Mouse (Mus musculus) urinary bladder, adult 2 months (tissue): ENCODE measurements around the gene H2-M5. TPM values are rescaled to one million over a fixed set of nuclear protein-coding genes. Genes with fewer than 3 reads are reported as not detected.
"Not testable (repeated sequence)": the region's sequence is repeated elsewhere in the genome, so short reads cannot be mapped to it uniquely, and the experiment has no call there.

ENCODE experiments used
- DNase-seq: peaks from one replicate; pipeline ENCODE4 v3.0.0; 2022; ENCODE audit warnings: low spot score
- polyA plus RNA-seq: library from polyadenylated mRNA; depleted of rRNA; stranded (reverse); fragments of >200 nt; gene quantifications from 2 replicates; pipeline ENCODE4 v1.2.3, GENCODE M21; 2012

The H2-M5 gene
- polyA plus RNA-seq, 1 experiment = 3.8 TPM

GRCm38 (mm10) chr17:36993770-36994325, 4.5 kb upstream of the H2-M5 start:
- no peak for DNase-seq

DNA sequence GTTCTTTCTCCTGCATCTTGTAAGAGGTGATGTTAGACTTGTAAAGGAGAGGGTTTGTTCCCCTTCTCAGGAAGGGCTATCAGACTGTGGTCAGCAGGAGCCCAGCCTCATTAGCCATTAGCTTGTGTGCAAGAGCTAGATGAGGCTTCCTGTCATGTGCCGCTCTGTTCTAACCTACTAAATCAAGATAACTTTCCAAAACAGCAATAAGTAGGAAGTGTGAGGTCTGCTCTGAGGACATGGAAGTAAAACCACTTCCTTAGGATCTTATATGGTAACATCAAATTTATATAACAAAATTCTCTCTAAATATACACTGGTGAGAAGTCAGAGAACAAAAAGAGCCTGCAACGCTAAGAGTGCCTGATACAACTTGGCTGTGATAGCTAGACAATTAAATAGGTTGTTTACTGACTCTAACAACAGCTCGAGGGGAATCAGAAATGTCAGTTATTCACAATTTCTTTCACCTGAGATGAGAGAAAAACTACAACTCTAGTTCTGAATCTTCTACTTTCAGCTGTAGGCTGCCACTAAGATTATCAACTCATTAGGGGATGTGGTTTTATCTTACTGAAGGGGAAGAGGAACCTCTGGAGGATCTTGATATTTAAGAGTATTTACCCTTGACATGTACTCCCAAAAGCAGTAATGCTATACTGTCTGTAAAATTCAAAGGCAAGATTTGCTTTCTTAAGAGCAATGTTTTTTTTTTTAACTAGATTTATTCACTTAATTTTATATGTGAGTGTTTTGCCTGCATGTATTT, 3.2 kb upstream of the H2-M5 start:
- no peak for DNase-seq

DNA sequence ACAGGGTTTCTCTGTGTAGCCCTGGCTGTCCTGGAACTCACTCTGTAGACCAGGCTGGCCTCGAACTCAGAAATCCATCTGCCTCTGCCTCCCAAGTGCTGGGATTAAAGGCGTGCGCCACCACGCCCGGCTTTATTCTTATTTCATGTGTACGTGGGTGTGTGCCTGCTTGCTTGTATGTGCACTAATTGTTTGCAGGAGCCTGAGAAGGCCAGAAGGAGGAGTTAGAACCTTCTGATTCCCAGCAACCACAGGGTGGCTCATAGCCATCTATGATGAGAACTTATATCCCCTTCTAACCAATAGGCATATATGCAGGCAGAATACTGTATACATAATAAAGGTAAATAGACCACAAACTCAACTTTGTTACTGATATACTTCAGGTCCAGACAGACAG, 1.3 kb upstream of the H2-M5 start:
- not testable (repeated sequence) for DNase-seq

- DNase-seq = no peak
Measured at GRCm38 (mm10) chr17:36988475-36988874, 862 bp downstream of the H2-M5 start.

DNA sequence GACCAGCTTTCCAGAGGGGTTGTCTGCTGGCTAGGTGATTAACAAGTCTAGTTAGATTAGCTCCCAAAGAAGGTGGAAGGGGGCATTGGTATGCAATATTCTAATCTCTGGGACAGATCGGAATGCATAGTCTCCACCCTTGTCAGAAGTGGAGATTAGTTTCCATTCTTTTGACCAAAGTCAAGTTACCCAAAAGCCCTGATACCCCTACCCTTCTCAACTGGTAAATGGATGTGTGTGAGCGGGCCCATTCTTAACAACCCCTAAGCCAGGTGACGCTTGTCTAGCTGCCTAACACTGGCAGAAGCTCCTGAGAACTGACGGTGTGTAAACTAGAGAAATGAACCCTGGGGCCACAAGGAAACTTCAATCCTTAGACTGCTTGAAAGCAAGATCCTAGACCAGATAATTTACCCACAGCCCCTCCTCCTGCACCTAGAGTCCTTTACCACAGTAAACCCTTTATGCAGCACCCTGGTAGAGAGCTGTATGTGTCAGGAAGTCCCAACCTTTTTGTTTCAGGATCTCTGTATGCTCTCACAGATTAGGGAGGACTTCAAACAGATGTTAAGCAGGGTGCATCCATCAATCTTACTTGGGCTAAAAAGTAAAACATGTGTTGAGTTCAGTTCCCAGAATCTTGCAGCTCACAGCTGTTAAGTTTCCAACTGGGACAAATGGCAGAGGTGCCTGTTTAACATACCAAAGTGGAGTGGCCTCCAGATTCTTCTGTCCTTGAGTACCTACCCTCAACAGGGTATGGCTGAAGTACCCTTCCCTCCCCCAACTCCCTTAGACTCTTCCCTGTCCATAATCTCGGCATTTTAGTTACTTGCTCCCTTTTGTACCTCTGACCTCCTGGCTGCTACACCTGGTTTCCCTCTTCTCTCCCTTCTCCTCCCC, 6.8 kb downstream of the H2-M5 start:
- DNase-seq = no peak

GRCm38 (mm10) chr17:36981845-36982244, 7.5 kb downstream of the H2-M5 start:
- no peak for DNase-seq

DNA sequence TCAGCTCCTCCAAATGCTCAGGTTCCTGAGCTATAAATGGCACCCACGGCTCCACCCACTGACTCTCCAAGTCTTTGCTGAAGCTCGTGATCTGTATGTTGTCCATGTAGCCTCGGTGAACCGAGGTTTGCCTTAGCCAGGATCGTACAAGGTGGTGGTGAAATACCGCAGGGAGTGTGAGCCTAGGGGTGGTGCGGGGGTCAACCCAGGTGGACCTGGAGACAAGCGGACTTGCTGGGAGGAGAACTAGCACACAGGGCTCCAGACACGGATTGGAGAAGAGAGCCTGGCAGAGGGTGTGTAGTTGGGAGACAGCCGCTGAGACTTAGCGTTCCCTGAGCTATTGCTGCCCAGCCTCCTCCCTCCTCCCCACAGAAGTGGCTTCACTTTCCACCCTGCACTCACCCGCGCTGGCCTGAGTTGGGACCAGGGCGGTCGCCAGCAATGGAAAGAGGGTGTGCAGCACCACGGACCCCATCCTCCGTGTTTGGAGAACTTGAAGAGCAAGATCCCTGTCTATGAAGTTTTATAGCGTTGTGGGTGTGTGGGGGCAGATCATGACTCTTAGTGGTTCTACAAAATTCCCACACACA, 8.0 kb downstream of the H2-M5 start, which contains the start of gene 2410137M14Rik:
Gene 2410137M14Rik (minus strand): TSS at position 17 of the 593 bp plus-strand sequence.
- no peak for DNase-seq

GRCm38 (mm10) chr17:36973271-36973787, 16.0 kb downstream of the H2-M5 start:
- DNase-seq = no peak

GRCm38 (mm10) chr17:36972791-36973190, 16.5 kb downstream of the H2-M5 start:
- DNase-seq = no peak

DNA sequence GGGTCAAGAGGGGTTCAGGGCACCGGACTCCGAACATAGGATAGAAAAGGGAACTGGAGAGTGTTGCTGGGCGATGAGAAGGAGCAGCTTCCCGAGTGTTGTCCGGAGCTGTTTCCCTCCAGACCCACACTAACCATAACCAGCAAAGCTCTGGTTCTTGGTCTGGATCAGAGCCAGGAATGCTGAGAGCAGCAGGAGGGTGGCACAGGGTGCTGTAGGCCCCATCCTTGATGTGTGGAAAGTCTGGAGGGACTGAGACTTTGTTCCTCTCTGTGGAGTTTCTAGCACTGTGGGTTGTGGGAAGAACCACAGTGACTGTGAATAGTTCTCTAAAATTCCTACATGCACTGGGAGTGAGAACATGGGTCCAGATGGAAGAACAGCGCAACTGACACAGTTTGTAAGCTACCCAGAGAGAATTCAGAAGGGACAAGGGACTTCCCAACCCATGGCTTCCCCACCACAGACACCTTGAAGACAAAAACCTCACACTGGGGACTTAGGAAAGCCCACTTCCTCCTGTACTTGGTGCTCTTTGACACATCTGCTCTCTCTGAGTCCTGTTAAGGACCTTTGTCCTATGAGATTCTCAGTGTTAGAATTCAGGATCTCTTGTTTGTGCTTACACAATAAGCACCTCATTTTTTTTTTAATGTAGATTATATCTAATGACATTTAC, 18.0 kb downstream of the H2-M5 start:
- no peak for DNase-seq

GRCm38 (mm10) chr17:36970316-36970890, 18.9 kb downstream of the H2-M5 start:
- no peak for DNase-seq

- DNase-seq = no peak
Measured at GRCm38 (mm10) chr17:36966875-36967274, 22.5 kb downstream of the H2-M5 start.

GRCm38 (mm10) chr17:36961125-36961524, 28.2 kb downstream of the H2-M5 start:
- no peak for DNase-seq

- no peak for DNase-seq
Measured at GRCm38 (mm10) chr17:36958884-36959283, 30.5 kb downstream of the H2-M5 start.

GRCm38 (mm10) chr17:36957999-36958743, 31.2 kb downstream of the H2-M5 start, which contains the start of the genes Znrd1 and Znrd1as:
Znrd1 (minus strand) TSS chr17:36958559.
Znrd1as (plus strand) TSS chr17:36958592.
- DNase-seq = peak; percentile 76

- DNase-seq = no peak
Measured at GRCm38 (mm10) chr17:36953062-36953461, 36.3 kb downstream of the H2-M5 start.

GRCm38 (mm10) chr17:36952631-36953030, 36.7 kb downstream of the H2-M5 start:
- no peak for DNase-seq

GRCm38 (mm10) chr17:36950981-36951947, 38.1 kb downstream of the H2-M5 start, which contains the start of gene Ppp1r11:
Ppp1r11 (minus strand) TSS chr17:36951741.
- DNase-seq = peak; percentile 82

DNA sequence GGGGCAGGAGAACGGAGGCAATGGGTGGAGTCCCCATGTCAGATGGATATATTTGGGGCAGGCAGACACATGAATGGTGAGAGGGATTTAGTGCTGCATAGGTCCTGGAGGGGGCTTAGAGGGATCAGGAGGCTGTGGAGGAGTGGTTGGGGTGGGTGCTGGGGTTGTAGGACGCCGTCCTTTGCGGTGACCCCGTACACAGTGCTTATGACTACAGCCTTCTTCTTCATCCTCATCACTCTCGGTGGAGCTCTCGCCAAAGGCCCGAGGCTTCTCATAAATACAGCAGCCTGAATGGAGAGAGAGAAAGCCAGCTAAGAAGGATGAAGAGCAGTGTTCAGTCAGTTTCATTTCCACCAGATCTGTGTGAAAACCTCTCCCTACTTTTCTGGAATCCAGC, 40.1 kb downstream of the H2-M5 start:
- no peak for DNase-seq
